Mouse (Mus musculus): ENCODE measurements around the gene Gm47996. TPM values are rescaled to one million over a fixed set of nuclear protein-coding genes. Genes with fewer than 3 reads are reported as not detected.
A peak's percentile ranks its signal among the peaks of the same experiment; 100 is the strongest.
"Not testable (repeated sequence)": the region's sequence is repeated elsewhere in the genome, so short reads cannot be mapped to it uniquely, and the experiment has no call there.

Gm47996 gene
- 0.08 TPM in 1 of 2 replicates, not detected in the other for polyA plus RNA-seq (2012; rRNA removed)

DNA sequence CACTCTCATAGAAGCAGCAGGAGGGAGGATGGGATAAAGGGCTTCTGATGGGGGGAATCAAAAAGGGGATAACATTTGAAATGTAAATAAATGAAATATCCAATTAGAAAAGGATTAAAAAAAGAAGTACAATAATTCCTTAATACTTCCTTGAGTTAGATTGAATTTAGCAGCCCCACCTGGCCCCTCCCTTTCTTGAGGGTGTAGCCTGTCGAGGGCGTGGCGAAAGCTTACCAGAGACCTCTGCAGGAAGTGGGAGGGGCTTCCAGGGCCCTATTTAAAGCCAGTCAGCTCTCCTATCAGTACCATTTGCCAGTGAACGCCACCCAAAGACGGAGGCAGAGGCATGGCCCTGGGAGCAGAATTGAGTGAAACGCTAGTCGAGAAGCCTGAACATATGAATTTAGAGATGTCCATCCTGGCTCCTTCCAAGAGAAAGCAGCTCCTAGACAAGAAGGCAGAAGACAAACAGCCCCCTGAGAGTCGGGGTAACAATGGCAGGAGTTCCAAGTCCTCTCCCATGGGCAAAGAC, at the start of gene Gm47996:
Gm47996 (plus strand) TSS at position 308 of the 532 bp plus-strand sequence.
- DNase-seq (ENCODE audit: low read depth): not testable (repeated sequence)

- DNase-seq (ENCODE audit: low read depth): peak; percentile 40
- TF ChIP-seq CTCF (IDR thresholded peaks at IDR 0.05; ENCODE audit: borderline replicate concordance, extremely low read depth, insufficient read depth, insufficient read length): no peak
- no peak for TF ChIP-seq POLR2A (IDR thresholded peaks at IDR 0.05; ENCODE audit: borderline replicate concordance, extremely low read depth, insufficient read depth, insufficient read length, poor library complexity, severe bottlenecking)
These were observed 43.9 kb upstream of the Gm47996 start for GRCm38 (mm10) chr1:151166031-151166430.

DNA sequence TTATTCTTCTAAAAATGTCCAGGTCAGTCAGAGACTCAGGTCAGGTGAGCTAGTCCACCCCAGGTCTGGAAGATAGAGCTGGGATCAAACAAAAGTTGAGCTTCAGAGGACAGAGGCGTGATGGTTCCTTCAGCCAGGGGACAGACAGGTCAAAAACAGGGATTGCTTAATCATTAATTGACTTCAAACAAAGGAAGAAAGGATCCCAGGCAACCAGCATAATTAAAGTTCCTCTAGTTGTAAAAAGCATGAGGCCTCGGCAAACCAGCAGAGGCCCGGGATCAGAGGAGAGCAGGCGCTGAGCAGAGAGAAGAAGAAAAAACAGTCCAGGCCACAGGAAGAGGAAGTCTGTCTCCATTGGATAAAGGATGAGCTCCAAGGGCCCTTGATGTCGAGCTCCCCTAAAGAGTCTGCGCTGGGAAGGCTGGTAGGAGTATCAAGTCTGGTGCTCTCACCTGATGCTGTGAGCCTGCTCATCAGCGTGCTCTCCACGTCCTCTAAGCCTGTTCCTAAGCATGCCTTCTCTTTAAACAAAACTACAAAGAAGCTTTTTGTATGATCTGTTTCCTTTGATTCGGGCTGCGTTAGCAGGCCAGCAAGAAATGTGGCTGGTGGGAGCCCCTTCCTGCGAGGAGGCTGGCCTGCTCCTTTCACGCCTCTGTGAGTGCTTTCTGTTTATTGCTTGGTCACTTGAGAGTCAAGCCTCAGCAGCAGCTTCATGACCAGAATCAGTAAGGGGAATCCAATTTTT, 42.5 kb upstream of the Gm47996 start:
- TF ChIP-seq CTCF (IDR thresholded peaks at IDR 0.05; ENCODE audit: borderline replicate concordance, extremely low read depth, insufficient read depth, insufficient read length): no peak
- no peak for TF ChIP-seq POLR2A (IDR thresholded peaks at IDR 0.05; ENCODE audit: borderline replicate concordance, extremely low read depth, insufficient read depth, insufficient read length, poor library complexity, severe bottlenecking)
- peak; percentile 88 for DNase-seq (ENCODE audit: low read depth)

DNA sequence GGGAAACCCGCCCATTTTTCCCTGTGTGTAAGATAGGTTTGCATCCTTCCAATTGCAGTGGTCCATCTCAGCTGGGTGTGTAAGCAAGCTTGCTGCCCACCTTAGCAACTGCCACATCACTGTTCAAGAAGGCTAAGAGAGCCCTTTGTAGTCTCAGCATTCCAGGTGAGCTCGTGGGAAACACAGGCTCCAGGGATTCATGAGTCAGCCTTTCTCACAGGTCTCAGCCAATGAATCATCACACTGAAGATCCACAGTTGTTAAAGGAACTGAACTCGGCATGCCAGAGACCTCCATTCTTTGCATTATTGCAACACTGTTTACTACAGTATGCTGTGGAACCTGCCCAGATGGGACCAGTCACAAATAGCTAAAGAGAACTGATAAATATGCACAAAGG, 41.3 kb upstream of the Gm47996 start:
- TF ChIP-seq CTCF (IDR thresholded peaks at IDR 0.05; ENCODE audit: borderline replicate concordance, extremely low read depth, insufficient read depth, insufficient read length): no peak
- no peak for TF ChIP-seq POLR2A (IDR thresholded peaks at IDR 0.05; ENCODE audit: borderline replicate concordance, extremely low read depth, insufficient read depth, insufficient read length, poor library complexity, severe bottlenecking)
- DNase-seq (ENCODE audit: low read depth): no peak

DNA sequence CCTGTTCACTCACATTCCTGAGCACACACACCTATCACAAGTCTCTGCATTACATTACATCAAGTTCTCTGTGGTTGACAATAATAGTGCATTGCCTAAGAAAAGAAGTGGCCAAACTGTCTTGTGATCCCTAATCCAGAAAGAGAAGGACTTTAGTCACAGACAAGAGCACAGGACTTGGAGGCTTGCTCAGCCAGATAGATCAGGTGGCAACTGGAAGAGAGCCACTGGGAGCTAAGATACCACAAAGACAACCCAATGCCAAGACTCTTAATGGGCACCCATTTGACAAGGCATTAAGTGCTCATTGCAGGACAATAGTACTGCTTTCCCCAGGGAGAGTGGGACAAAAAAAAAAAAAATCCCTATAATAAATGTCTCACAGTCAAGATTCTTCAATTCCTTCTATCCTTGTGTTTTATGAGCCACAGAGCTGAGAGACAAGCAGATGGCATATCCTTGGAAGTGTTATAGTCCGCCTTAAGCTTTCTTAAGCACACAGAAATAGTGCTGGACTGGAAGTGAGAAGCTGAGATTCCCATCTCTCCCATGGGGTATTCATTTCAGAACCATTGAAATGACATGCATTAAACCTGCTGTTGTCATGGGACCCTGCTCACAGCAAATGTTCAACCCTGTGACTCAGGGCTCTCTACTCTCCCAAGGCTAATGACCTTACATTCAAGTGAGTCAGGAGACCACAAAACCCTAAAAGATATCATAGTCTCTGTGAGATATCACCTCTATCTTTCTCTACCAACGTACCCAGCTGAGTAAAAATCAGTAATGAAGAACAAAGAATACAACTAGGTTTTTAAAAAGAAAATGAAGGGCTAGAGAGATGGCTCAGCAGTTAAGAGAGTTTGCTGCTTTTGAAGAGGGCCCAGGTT, 38.1 kb upstream of the Gm47996 start:
- DNase-seq (ENCODE audit: low read depth): peak; percentile 63
- TF ChIP-seq POLR2A (IDR thresholded peaks at IDR 0.05; ENCODE audit: borderline replicate concordance, extremely low read depth, insufficient read depth, insufficient read length, poor library complexity, severe bottlenecking) (no peak), CTCF (IDR thresholded peaks at IDR 0.05; ENCODE audit: borderline replicate concordance, extremely low read depth, insufficient read depth, insufficient read length) (no peak)

DNA sequence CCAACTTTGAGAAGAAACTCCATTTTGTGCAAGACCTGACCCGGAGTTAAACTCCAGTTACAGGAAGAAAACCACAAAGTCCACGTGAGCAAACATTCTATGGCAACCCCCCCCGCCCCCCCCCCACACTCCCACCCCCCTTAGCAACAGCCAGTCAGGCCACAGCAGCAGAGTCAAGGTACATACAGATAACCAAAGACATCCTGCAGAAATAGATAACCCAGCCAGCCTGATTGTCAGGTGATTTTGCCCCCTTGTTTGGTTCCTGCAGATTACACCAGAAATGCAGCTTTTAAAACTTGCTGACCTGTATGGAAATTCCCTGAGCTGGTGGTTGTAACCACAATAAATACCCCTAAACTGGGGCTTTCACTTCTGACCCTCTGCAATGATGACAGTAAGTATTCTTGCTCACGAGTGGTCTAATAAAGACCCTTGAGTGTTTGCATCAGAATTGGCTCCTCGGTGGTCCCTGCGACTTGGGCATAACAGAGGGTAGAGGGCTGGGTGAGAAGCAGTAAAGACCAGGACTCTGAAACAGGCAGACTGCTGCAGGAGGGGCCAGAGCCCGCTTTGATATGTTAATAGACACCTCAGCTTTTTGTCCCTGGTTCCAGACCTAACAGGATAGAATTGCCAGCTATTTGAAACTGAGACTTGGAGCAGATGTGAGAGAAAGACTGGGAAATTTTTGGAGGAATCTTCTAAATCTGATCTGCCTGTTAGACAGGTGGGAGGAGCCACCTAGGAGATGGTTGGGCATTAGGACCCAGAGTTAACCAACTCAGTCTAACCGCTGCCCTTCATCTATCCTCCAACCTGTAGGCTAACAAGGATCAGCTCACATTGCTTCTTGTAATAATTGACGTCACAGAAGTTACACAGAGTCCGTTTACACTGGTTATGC, 32.6 kb upstream of the Gm47996 start:
- TF ChIP-seq POLR2A (IDR thresholded peaks at IDR 0.05; ENCODE audit: borderline replicate concordance, extremely low read depth, insufficient read depth, insufficient read length, poor library complexity, severe bottlenecking) (no peak), CTCF (IDR thresholded peaks at IDR 0.05; ENCODE audit: borderline replicate concordance, extremely low read depth, insufficient read depth, insufficient read length) (no peak)
- DNase-seq (ENCODE audit: low read depth): peak; percentile 72

DNA sequence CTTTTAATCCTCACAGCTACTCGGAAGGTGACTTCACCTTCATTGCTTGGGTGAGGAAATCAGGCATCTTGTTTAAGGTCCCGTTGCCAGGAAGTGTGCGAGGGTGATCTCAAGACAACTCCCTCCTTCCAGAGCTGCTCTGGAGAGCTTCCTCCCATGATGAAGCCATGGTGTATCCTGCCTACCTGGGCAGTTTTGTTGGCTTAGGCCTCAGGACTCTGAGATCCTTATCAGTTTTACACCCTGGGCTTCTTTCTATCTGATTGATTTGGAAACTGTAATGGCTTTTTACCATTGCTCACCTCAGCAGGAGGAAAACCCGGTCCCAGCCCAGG, 32.0 kb upstream of the Gm47996 start:
- TF ChIP-seq POLR2A (IDR thresholded peaks at IDR 0.05; ENCODE audit: borderline replicate concordance, extremely low read depth, insufficient read depth, insufficient read length, poor library complexity, severe bottlenecking): no peak
- TF ChIP-seq CTCF (IDR thresholded peaks at IDR 0.05; ENCODE audit: borderline replicate concordance, extremely low read depth, insufficient read depth, insufficient read length): no peak
- no peak for DNase-seq (ENCODE audit: low read depth)

DNA sequence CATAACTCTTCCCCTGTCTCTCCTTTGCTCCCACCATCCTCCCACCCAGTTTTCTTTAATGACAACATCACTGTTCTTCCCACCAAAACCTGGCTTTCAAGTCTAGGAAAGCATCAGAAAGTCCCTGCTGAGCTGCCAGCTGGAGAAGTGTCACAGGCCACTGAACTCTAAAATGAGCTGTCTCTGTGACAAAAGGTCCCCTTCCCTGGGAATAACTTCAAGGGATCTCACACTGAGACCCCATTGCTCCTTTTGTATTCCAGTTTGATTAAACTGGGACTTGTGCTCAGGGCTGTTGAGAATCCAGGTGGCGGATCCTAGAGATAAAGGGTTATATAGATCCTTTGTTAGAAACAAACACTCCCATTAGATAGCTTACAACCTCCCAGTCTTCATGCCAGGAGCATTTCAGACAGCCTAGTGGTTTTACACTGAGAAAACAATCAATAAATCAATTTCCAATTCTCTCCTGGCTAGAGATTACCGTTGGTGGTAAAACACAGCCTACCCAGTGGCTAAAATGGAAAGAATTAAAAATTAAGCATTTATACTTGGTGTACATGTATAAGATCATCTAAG, 31.3 kb upstream of the Gm47996 start:
- DNase-seq (ENCODE audit: low read depth): peak; percentile 68
- TF ChIP-seq CTCF (IDR thresholded peaks at IDR 0.05; ENCODE audit: borderline replicate concordance, extremely low read depth, insufficient read depth, insufficient read length) (no peak), POLR2A (IDR thresholded peaks at IDR 0.05; ENCODE audit: borderline replicate concordance, extremely low read depth, insufficient read depth, insufficient read length, poor library complexity, severe bottlenecking) (no peak)

- TF ChIP-seq POLR2A (IDR thresholded peaks at IDR 0.05; ENCODE audit: borderline replicate concordance, extremely low read depth, insufficient read depth, insufficient read length, poor library complexity, severe bottlenecking) (no peak), CTCF (IDR thresholded peaks at IDR 0.05; ENCODE audit: borderline replicate concordance, extremely low read depth, insufficient read depth, insufficient read length) (no peak)
- DNase-seq (ENCODE audit: low read depth): no peak
These were observed 29.8 kb upstream of the Gm47996 start for GRCm38 (mm10) chr1:151180167-151180566.

DNA sequence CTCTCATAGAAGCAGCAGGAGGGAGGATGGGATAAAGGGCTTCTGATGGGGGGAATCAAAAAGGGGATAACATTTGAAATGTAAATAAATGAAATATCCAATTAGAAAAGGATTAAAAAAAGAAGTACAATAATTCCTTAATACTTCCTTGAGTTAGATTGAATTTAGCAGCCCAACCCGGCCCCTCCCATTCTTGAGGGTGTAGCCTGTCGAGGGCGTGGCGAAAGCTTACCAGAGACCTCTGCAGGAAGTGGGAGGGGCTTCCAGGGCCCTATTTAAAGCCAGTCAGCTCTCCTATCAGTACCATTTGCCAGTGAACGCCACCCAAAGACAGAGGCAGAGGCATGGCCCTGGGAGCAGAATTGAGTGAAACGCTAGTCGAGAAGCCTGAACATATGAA, 27.7 kb upstream of the Gm47996 start, which contains the start of gene Gm47985:
Gm47985 (plus strand) TSS at position 272 of the 400 bp plus-strand sequence.
- not testable (repeated sequence) for DNase-seq (ENCODE audit: low read depth)

DNA sequence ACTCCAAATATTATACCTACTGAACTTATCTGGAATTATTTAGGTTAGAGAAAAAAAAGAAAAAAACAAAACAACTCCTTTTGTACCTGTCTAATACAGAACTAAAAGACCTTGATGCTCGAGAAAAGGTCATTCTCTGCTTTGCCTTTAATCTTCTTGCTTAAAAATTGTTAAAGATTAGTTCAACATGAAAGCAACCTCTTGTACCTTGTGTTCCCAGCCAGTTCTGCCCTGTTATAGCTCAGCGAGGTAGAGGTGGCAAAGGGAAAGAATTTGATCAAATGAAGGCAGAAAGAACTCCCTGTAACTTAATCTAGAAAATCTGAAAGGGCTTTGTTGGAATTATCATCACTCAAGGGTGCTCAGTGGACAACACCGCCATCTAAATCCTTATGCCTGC, 23.7 kb upstream of the Gm47996 start:
- not testable (repeated sequence) for DNase-seq (ENCODE audit: low read depth)

GRCm38 (mm10) chr1:151186879-151187424, 23.0 kb upstream of the Gm47996 start:
- not testable (repeated sequence) for DNase-seq (ENCODE audit: low read depth)
